Mouse (Mus musculus) c-Kit-positive CD71-negative TER-119-negative erythroid progenitor cells, embryonic 14.5 days (primary cell): ENCODE measurements around the gene Gm21776.
"Not testable (repeated sequence)": the region's sequence is repeated elsewhere in the genome, so short reads cannot be mapped to it uniquely, and the experiment has no call there.

Experiments
- DNase-seq: peaks from one replicate; pipeline ENCODE4 v3.0.0-alpha.2; 2013; ENCODE audit warnings: low read depth

The Gm21776 gene

DNA sequence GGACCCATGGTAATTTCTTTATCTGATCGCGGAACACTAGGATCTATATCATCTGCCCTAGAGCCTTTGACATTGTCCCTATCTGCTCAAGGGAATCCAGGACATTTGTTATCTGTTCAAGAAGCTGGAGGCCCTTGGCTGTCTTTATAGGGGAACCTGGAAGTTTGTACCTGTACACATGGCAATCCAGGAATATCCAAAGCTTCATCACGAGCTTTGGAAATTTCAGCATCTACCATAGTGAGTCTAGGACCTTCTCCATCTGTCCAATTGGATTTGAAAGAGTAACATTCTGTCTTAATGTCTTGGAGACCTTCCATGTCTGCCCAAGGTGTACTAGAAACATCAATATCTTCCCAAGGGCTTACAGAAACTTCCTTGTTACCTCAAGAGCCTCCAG lies at the start of gene Gm21776:
Gene Gm21776, plus strand, starts transcription at position 301 of the 400 bp plus-strand sequence.
- not testable (repeated sequence) for DNase-seq
